22 mouse cellular contexts compared by ENCODE assay signal in the genomic region with DNA sequence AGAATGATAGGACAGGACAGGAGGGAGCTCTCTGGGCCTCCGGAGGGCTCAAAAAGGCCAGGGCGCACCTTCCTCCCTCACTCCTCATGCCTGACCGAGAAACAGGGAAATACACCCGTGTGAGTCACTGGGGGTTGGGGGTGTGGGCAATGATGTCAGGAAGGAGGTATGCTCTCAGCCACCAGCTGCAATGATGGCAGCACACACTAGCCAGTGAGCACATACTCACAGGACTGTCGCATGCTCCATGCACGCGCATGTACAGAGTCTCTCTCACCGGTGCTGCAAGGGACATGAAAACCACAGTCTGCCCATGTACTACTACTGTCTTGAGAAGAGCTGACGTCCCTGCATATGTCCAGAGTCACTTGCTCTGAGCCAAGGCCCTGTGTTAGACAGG. TPM values are rescaled to one million over a fixed set of nuclear protein-coding genes. Genes with fewer than 3 reads are reported as not detected.
A peak's percentile ranks its signal among the peaks of the same experiment; 100 is the strongest.
DNase-seq lines count a peak whose midpoint lies in the region; ATAC-seq and TF ChIP-seq lines count a peak whose summit lies in the region.
"Had no signal": no experiment of that assay in that cellular context is flagged by ENCODE, and none has a peak within 500 bp of the region (broad histone marks: within the 10 kb centered on the region; RNA-seq: fewer than 3 reads in every experiment).

No protein-coding gene starts in this region.

- H3K4me3 ChIP-seq in intestine, embryonic 14.5 days (ENCODE audit: low read depth, low read length) = no peak overlapping the region
- H3K4me3 ChIP-seq in intestine, postnatal 0 days (ENCODE audit: low read depth, low read length) = no peak overlapping the region
- no peak overlapping the region for H3K4me3 ChIP-seq in MEL (ENCODE audit: control insufficient read depth in 1 of 2, insufficient read depth in 1 of 2, low read depth in 2 of 2, low read length in 2 of 2)
- no peak overlapping the region for H3K4me3 ChIP-seq in intestine, embryonic 16.5 days (ENCODE audit: low read length)
- H3K4me3 ChIP-seq: embryonic facial prominence, embryonic 13.5 days; hindbrain, embryonic 12.5 days; limb, embryonic 15.5 days; midbrain, embryonic 13.5 days had no signal

- TF ChIP-seq RAD21 in MEL (IDR thresholded peaks at IDR 0.05; ENCODE audit: low read depth, low read length) = no peak

- no peaks in the 10 kb centered on the region for H3K9me3 ChIP-seq in intestine, embryonic 14.5 days (ENCODE audit: control insufficient read depth, low read length)
- no peaks in the 10 kb centered on the region for H3K9me3 ChIP-seq in intestine, postnatal 0 days (ENCODE audit: control insufficient read depth)
- H3K9me3 ChIP-seq in MEL (replicated peaks; ENCODE audit: insufficient read depth, low read length) = no peaks in the 10 kb centered on the region
- no peaks in the 10 kb centered on the region for H3K9me3 ChIP-seq in intestine, embryonic 16.5 days (ENCODE audit: control insufficient read depth, low read length)
- H3K9me3 ChIP-seq: embryonic facial prominence, embryonic 13.5 days; hindbrain, embryonic 12.5 days; limb, embryonic 15.5 days; midbrain, embryonic 13.5 days had no signal

- no peak overlapping the region for H3K9ac ChIP-seq in intestine, embryonic 14.5 days (ENCODE audit: low read length)
- no peak overlapping the region for H3K9ac ChIP-seq in intestine, postnatal 0 days (ENCODE audit: low read depth, low read length)
- no peak overlapping the region for H3K9ac ChIP-seq in MEL (ENCODE audit: control insufficient read depth, low read depth, low read length, poor library complexity, severe bottlenecking)
- H3K9ac ChIP-seq in intestine, embryonic 16.5 days (ENCODE audit: low read depth, low read length) = no peak overlapping the region
- H3K9ac ChIP-seq: embryonic facial prominence, embryonic 13.5 days; hindbrain, embryonic 12.5 days; limb, embryonic 15.5 days; midbrain, embryonic 13.5 days had no signal

- no peak for TF ChIP-seq EP300 in MEL (IDR thresholded peaks at IDR 0.05; ENCODE audit: low read depth in 1 of 2, low read length in 2 of 2)

- H3K4me1 ChIP-seq in intestine, embryonic 14.5 days (replicated peaks; ENCODE audit: control insufficient read depth, insufficient read depth, low read length) = no peaks in the 10 kb centered on the region
- H3K4me1 ChIP-seq in intestine, postnatal 0 days (replicated peaks; ENCODE audit: control insufficient read depth, insufficient read depth, low read length) = no peaks in the 10 kb centered on the region
- peaks cover 5 to 26% of the 10 kb centered on the region in 2 experiments for H3K4me1 ChIP-seq in MEL (ENCODE audit: control insufficient read depth in 1 of 2, insufficient read depth in 2 of 2, low read length in 2 of 2)
- H3K4me1 ChIP-seq in intestine, embryonic 16.5 days (ENCODE audit: control insufficient read depth, insufficient read depth, low read length) = no peaks in the 10 kb centered on the region
- H3K4me1 ChIP-seq: embryonic facial prominence, embryonic 13.5 days; hindbrain, embryonic 12.5 days; limb, embryonic 15.5 days; midbrain, embryonic 13.5 days had no signal

- TF ChIP-seq POLR2A in MEL (IDR thresholded peaks at IDR 0.05; ENCODE audit: control insufficient read depth in 1 of 2, insufficient read depth in 1 of 2, low read depth in 1 of 2, low read length in 2 of 2, poor library complexity in 1 of 2) = no peak

- no peaks in the 10 kb centered on the region for H3K79me2 ChIP-seq in MEL (ENCODE audit: control insufficient read depth, insufficient read depth, low read length, poor library complexity)

- H3K27ac ChIP-seq in intestine, embryonic 14.5 days (ENCODE audit: low read depth) = no peak overlapping the region
- no peak overlapping the region for H3K27ac ChIP-seq in intestine, postnatal 0 days (ENCODE audit: low read depth, low read length)
- H3K27ac ChIP-seq in MEL (ENCODE audit: control insufficient read depth, low read depth, low read length) = no peak overlapping the region
- H3K27ac ChIP-seq in intestine, embryonic 16.5 days (ENCODE audit: low read length) = no peak overlapping the region
- H3K27ac ChIP-seq: embryonic facial prominence, embryonic 13.5 days; hindbrain, embryonic 12.5 days; limb, embryonic 15.5 days; midbrain, embryonic 13.5 days had no signal

- DNase-seq in intestine, embryonic 14.5 days (ENCODE audit: low spot score) = peak; percentile 52
- DNase-seq in 3T3-L1 (ENCODE audit: low read depth, low spot score) (peak; percentile 85), MEL (ENCODE audit: low read depth, low spot score) (peak; percentile 18)
- DNase-seq in spleen, postnatal 14 days (ENCODE audit: low spot score in 2 of 2) = no peak
- no peak for DNase-seq in kidney, postnatal 10 days
- DNase-seq in thymus, postnatal 14 days = no peak
- DNase-seq: cerebellum, adult 9-10 months; kidney, adult 18-20 months; kidney, postnatal 36 days; lung, postnatal 4 days; retina, postnatal 1 day; right cerebral cortex, postnatal 4 days; thymus, adult 18-20 months had no signal

- WGBS in intestine, embryonic 14.5 days = 73% methylated on average over 9 of the region's 9 CpGs
- WGBS in intestine, postnatal 0 days = 71% methylated on average over 9 of the region's 9 CpGs
- 72% methylated on average over 9 of the region's 9 CpGs for WGBS in intestine, embryonic 16.5 days

- H3K27me3 ChIP-seq in intestine, embryonic 14.5 days (replicated peaks; ENCODE audit: control insufficient read depth, insufficient read depth, low read length) = no peaks in the 10 kb centered on the region
- no peaks in the 10 kb centered on the region for H3K27me3 ChIP-seq in intestine, postnatal 0 days (replicated peaks; ENCODE audit: control insufficient read depth, insufficient read depth, low read length)
- no peaks in the 10 kb centered on the region for H3K27me3 ChIP-seq in MEL (ENCODE audit: control insufficient read depth in 1 of 2, insufficient read depth in 2 of 2, low read length in 2 of 2)
- no peaks in the 10 kb centered on the region for H3K27me3 ChIP-seq in intestine, embryonic 16.5 days (replicated peaks; ENCODE audit: control insufficient read depth, insufficient read depth, low read length)
- H3K27me3 ChIP-seq: embryonic facial prominence, embryonic 13.5 days; hindbrain, embryonic 12.5 days; limb, embryonic 15.5 days; midbrain, embryonic 13.5 days had no signal

- TF ChIP-seq CTCF in intestine, postnatal 0 days (IDR thresholded peaks at IDR 0.05; ENCODE audit: low read depth) = no peak
- no peak for TF ChIP-seq CTCF in MEL (IDR thresholded peaks at IDR 0.05 in 2 of 3, conservative IDR thresholded peaks at IDR 0.05 in 1 of 3; ENCODE audit: control insufficient read depth in 1 of 3, insufficient read depth in 1 of 3, low read depth in 2 of 3, low read length in 3 of 3, poor library complexity in 1 of 3, severe bottlenecking in 1 of 3)

- H3K36me3 ChIP-seq in intestine, embryonic 14.5 days (ENCODE audit: control insufficient read depth, insufficient read depth, low read length) = no peaks in the 10 kb centered on the region
- H3K36me3 ChIP-seq in intestine, postnatal 0 days (ENCODE audit: control insufficient read depth, insufficient read depth) = no peaks in the 10 kb centered on the region
- peaks cover 0 to 13% of the 10 kb centered on the region in 2 experiments; a peak in 2 of 4 replicates for H3K36me3 ChIP-seq in MEL (ENCODE audit: control insufficient read depth in 1 of 2, insufficient read depth in 2 of 2, low read length in 2 of 2)
- H3K36me3 ChIP-seq in intestine, embryonic 16.5 days (ENCODE audit: control insufficient read depth, insufficient read depth, low read length) = no peaks in the 10 kb centered on the region
- H3K36me3 ChIP-seq: embryonic facial prominence, embryonic 13.5 days; hindbrain, embryonic 12.5 days; limb, embryonic 15.5 days; midbrain, embryonic 13.5 days had no signal

- H3K4me2 ChIP-seq in intestine, embryonic 14.5 days (ENCODE audit: low read length) = no peak overlapping the region
- no peak overlapping the region for H3K4me2 ChIP-seq in intestine, postnatal 0 days (replicated peaks; ENCODE audit: low read depth)
- H3K4me2 ChIP-seq in intestine, embryonic 16.5 days (ENCODE audit: low read depth, low read length) = no peak overlapping the region
- H3K4me2 ChIP-seq: embryonic facial prominence, embryonic 13.5 days; hindbrain, embryonic 12.5 days; limb, embryonic 15.5 days; midbrain, embryonic 13.5 days had no signal

- 0 out of 2 replicates have a peak, but pooled peaks have one; percentile 4 for ATAC-seq in intestine, embryonic 14.5 days (replicated peaks; ENCODE audit: low FRiP score, low TSS enrichment, low read depth)
- ATAC-seq in intestine, postnatal 0 days = no peak
- ATAC-seq in intestine, embryonic 16.5 days = 0 out of 2 replicates have a peak, but pooled peaks have one; percentile 11
- ATAC-seq: midbrain, embryonic 13.5 days had no signal

RNA-seq across cellular contexts. Expression of a gene that starts 20.6 kb away (rescaled TPM):
- polyA plus RNA-seq in intestine, embryonic 14.5 days (2014; fragmentation: Nextera tagmentation; extraction: Ambion mirVana) = 5.1 and 5.8 TPM in 2 replicates
- 2.0 and 2.5 TPM in 2 replicates for polyA plus RNA-seq in intestine, postnatal 0 days (2015; fragmentation: Nextera tagmentation; extraction: Ambion mirVana)
- 2.2 and 2.3 TPM in 2 replicates for total RNA-seq in MEL (2012; rRNA removed)
- 1 to 10 TPM in 1 of 2 experiments, not detected in 1; 3.5 TPM for polyA plus RNA-seq in MEL (2012; ENCODE audit: insufficient read depth in 1 of 2, insufficient read length in 2 of 2, low read depth in 1 of 2, low replicate concordance in 2 of 2, missing spikeins in 1 of 2)
- 4.8 and 5.2 TPM in 2 replicates for polyA plus RNA-seq in intestine, embryonic 16.5 days (2015; fragmentation: Nextera tagmentation; extraction: Ambion mirVana)

RNA-seq across cellular contexts. Expression of a gene that starts 29.7 kb away (rescaled TPM):
- polyA plus RNA-seq in intestine, embryonic 14.5 days (2014; fragmentation: Nextera tagmentation; extraction: Ambion mirVana) = 79.9 and 82.5 TPM in 2 replicates
- 58.4 and 59.8 TPM in 2 replicates for polyA plus RNA-seq in intestine, postnatal 0 days (2015; fragmentation: Nextera tagmentation; extraction: Ambion mirVana)
- total RNA-seq in MEL (2012; rRNA removed) = 160 and 183 TPM in 2 replicates
- 100 to 1,000 TPM in 1 of 2 experiments, not detected in 1; 154 TPM for polyA plus RNA-seq in MEL (2012; ENCODE audit: insufficient read depth in 1 of 2, insufficient read length in 2 of 2, low read depth in 1 of 2, low replicate concordance in 2 of 2, missing spikeins in 1 of 2)
- 60.9 and 67.2 TPM in 2 replicates for polyA plus RNA-seq in intestine, embryonic 16.5 days (2015; fragmentation: Nextera tagmentation; extraction: Ambion mirVana)

RNA-seq across cellular contexts. Expression of a gene that starts 42.7 kb away (rescaled TPM):
- polyA plus RNA-seq in intestine, embryonic 14.5 days (2014; fragmentation: Nextera tagmentation; extraction: Ambion mirVana) = 17.6 and 21.0 TPM in 2 replicates
- polyA plus RNA-seq in intestine, postnatal 0 days (2015; fragmentation: Nextera tagmentation; extraction: Ambion mirVana) = 8.2 and 8.5 TPM in 2 replicates
- total RNA-seq in MEL (2012; rRNA removed) = 0.16 and 0.23 TPM in 2 replicates
- polyA plus RNA-seq in MEL (2012; ENCODE audit: insufficient read depth in 1 of 2, insufficient read length in 2 of 2, low read depth in 1 of 2, low replicate concordance in 2 of 2, missing spikeins in 1 of 2) = under 1 TPM in 1 of 2 experiments, not detected in 1; 0.15 TPM
- polyA plus RNA-seq in intestine, embryonic 16.5 days (2015; fragmentation: Nextera tagmentation; extraction: Ambion mirVana) = 17.4 and 18.2 TPM in 2 replicates
- total RNA-seq: neutrophil, adult 5-6 weeks had no signal

RNA-seq across cellular contexts. Expression of a gene that starts 43.1 kb away (rescaled TPM):
- 1.6 and 1.8 TPM in 2 replicates for polyA plus RNA-seq in intestine, embryonic 14.5 days (2014; fragmentation: Nextera tagmentation; extraction: Ambion mirVana)
- polyA plus RNA-seq in intestine, postnatal 0 days (2015; fragmentation: Nextera tagmentation; extraction: Ambion mirVana) = 0.70 and 0.97 TPM in 2 replicates
- total RNA-seq in MEL (2012; rRNA removed) = not detected in 2 replicates
- polyA plus RNA-seq in MEL (2012; ENCODE audit: insufficient read depth in 1 of 2, insufficient read length in 2 of 2, low read depth in 1 of 2, low replicate concordance in 2 of 2, missing spikeins in 1 of 2) = not detected
- 1.4 and 1.5 TPM in 2 replicates for polyA plus RNA-seq in intestine, embryonic 16.5 days (2015; fragmentation: Nextera tagmentation; extraction: Ambion mirVana)
- total RNA-seq: left cerebral cortex, postnatal 10 days; neutrophil, adult 5-6 weeks had no signal
- polyA plus RNA-seq: liver, embryonic 16.5 days; midbrain, embryonic 13.5 days had no signal

RNA-seq across cellular contexts. Expression of a gene that starts 43.1 kb away (rescaled TPM):
- 14.2 and 16.5 TPM in 2 replicates for polyA plus RNA-seq in intestine, embryonic 14.5 days (2014; fragmentation: Nextera tagmentation; extraction: Ambion mirVana)
- polyA plus RNA-seq in intestine, postnatal 0 days (2015; fragmentation: Nextera tagmentation; extraction: Ambion mirVana) = 5.6 and 5.9 TPM in 2 replicates
- 13.0 and 14.6 TPM in 2 replicates for total RNA-seq in MEL (2012; rRNA removed)
- polyA plus RNA-seq in MEL (2012; ENCODE audit: insufficient read depth in 1 of 2, insufficient read length in 2 of 2, low read depth in 1 of 2, low replicate concordance in 2 of 2, missing spikeins in 1 of 2) = 10 to 100 TPM in 1 of 2 experiments, not detected in 1; 14.7 TPM
- polyA plus RNA-seq in intestine, embryonic 16.5 days (2015; fragmentation: Nextera tagmentation; extraction: Ambion mirVana) = 12.3 and 12.4 TPM in 2 replicates

Comparison
In these comparisons a context has a peak if more than half of its experiments do, and no peak if none do; other contexts are left out.
1. DNase-seq: peak in intestine, embryonic 14.5 days (single experiment), 3T3-L1 (single experiment) and MEL (single experiment); none in spleen, postnatal 14 days (0 of 2), kidney, postnatal 10 days (single experiment) and thymus, postnatal 14 days (single experiment).